Mouse (Mus musculus): ENCODE data around the gene Ttc37.

Ttc37 gene

GRCm38 (mm10) chr13:76157508-76157907 is 59.0 kb downstream of the Ttc37 start:
- DNase-seq (ENCODE audit: low spot score in 2 of 2), result no peak

GRCm38 (mm10) chr13:76160587-76160986 is 62.1 kb downstream of the Ttc37 start:
- DNase-seq (ENCODE audit: low spot score in 2 of 2), result no peak

- no peak for DNase-seq (ENCODE audit: low spot score in 2 of 2)
Observed at GRCm38 (mm10) chr13:76174297-76174696, 75.8 kb downstream of the Ttc37 start.

GRCm38 (mm10) chr13:76178700-76179099 is 80.2 kb downstream of the Ttc37 start:
- no peak for DNase-seq (ENCODE audit: low spot score in 2 of 2)

GRCm38 (mm10) chr13:76187651-76188050 is 89.1 kb downstream of the Ttc37 start:
- DNase-seq (ENCODE audit: low spot score in 2 of 2), result no peak

GRCm38 (mm10) chr13:76189190-76189589 is 90.7 kb downstream of the Ttc37 start:
- peak; percentile 45 to 60 for DNase-seq (ENCODE audit: low spot score in 2 of 2)

GRCm38 (mm10) chr13:76190273-76190672 is 91.7 kb downstream of the Ttc37 start:
- DNase-seq (ENCODE audit: low spot score in 2 of 2), result no peak

- no peak for DNase-seq (ENCODE audit: low spot score in 2 of 2)
Observed at GRCm38 (mm10) chr13:76194937-76195336, 96.4 kb downstream of the Ttc37 start.

GRCm38 (mm10) chr13:76195431-76196138 is 97.1 kb downstream of the Ttc37 start:
- DNase-seq (ENCODE audit: low spot score in 2 of 2), result no peak

- DNase-seq (ENCODE audit: low spot score in 2 of 2), result no peak
Observed at GRCm38 (mm10) chr13:76197297-76197848, 98.8 kb downstream of the Ttc37 start.

GRCm38 (mm10) chr13:76199943-76200342 is 101.4 kb downstream of the Ttc37 start:
- no peak for DNase-seq (ENCODE audit: low spot score in 2 of 2)

- DNase-seq (ENCODE audit: low spot score in 2 of 2), result no peak
Observed at GRCm38 (mm10) chr13:76214928-76215327, 116.4 kb downstream of the Ttc37 start.

GRCm38 (mm10) chr13:76215397-76215796 is 116.9 kb downstream of the Ttc37 start:
- DNase-seq (ENCODE audit: low spot score in 2 of 2), result peak in 1 of 2 experiments; percentile 48

All from right cerebral cortex, adult 2 months (tissue).